Mouse (Mus musculus): Measurements from ENCODE around the gene Slc39a3. TPM values are rescaled to one million over a fixed set of nuclear protein-coding genes. Genes with fewer than 3 reads are reported as not detected.

Gene Slc39a3
- polyA plus RNA-seq, 1 experiment, result 22.3 TPM

DNA sequence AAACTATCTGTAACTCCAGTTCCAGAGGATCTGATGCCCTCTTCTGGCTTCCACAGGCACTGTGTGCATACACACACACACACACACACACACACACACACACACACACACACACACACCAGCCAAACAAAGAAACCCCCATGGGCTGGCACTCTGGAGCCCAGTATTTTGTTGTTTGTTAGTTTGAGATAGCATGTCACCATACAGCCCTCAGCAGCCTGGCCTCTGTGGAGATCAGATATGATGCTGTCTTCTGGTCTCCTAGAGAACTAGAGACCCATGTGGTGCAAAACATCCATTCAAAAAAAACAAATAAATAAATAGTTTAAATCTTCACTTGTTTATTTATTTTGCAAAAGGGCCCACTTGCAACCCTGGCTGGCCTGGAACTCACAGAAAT, 9.0 kb downstream of the Slc39a3 start:
- Histone ChIP-seq H3K36me3 (ENCODE audit: control insufficient read depth, insufficient read depth, low read length) (peaks cover 12% of the 10 kb centered on the region), H3K27ac (ENCODE audit: insufficient read depth, low read length) (no peak overlapping the region), H3K4me3 (ENCODE audit: extremely low read depth, insufficient read depth, insufficient read length) (no peak overlapping the region), H3K4me1 (ENCODE audit: control insufficient read depth, insufficient read depth, insufficient read length) (no peaks in the 10 kb centered on the region), H3K27me3 (ENCODE audit: control insufficient read depth, insufficient read depth, low read length) (peaks cover 7% of the 10 kb centered on the region)
- DNase-seq (ENCODE audit: low read depth in 1 of 2, low spot score in 2 of 2), result no peak
- TF ChIP-seq POLR2A (IDR thresholded peaks at IDR 0.05; ENCODE audit: low read depth, low read length), result no peak
- TF ChIP-seq CTCF (IDR thresholded peaks at IDR 0.05; ENCODE audit: extremely low read depth, insufficient read depth, insufficient read length, insufficient replicate concordance), result no peak

DNA sequence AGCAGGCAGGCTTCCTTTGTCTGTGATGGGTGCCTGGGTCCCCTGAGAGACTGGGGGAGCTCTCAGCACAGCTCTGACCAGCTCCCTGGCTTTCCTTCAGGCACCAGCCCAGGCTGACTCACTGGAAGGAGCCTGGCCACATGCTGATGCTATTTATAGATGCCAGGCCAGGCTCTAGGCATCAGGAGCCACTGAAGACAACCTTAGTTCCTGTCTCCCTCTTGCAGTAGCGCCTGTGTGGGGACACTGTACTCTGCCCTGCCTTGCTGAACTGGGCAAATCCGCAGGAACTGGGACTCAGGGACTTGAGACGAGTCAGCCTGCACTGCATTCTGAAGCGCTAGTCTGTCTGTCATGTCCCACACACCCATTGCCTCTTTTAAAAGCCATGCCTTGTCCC, 9.9 kb downstream of the Slc39a3 start:
- WGBS, result 55% methylated on average over 4 of the region's 4 CpGs
- Histone ChIP-seq H3K4me1 (ENCODE audit: control insufficient read depth, insufficient read depth, insufficient read length) (no peaks in the 10 kb centered on the region), H3K27ac (ENCODE audit: insufficient read depth, low read length) (no peak overlapping the region), H3K4me3 (ENCODE audit: extremely low read depth, insufficient read depth, insufficient read length) (no peak overlapping the region), H3K27me3 (ENCODE audit: control insufficient read depth, insufficient read depth, low read length) (peaks cover 12% of the 10 kb centered on the region), H3K36me3 (ENCODE audit: control insufficient read depth, insufficient read depth, low read length) (peaks cover 11% of the 10 kb centered on the region)
- TF ChIP-seq POLR2A (IDR thresholded peaks at IDR 0.05; ENCODE audit: low read depth, low read length), result no peak
- no peak for TF ChIP-seq CTCF (IDR thresholded peaks at IDR 0.05; ENCODE audit: extremely low read depth, insufficient read depth, insufficient read length, insufficient replicate concordance)
- DNase-seq (ENCODE audit: low read depth in 1 of 2, low spot score in 2 of 2), result no peak

DNA sequence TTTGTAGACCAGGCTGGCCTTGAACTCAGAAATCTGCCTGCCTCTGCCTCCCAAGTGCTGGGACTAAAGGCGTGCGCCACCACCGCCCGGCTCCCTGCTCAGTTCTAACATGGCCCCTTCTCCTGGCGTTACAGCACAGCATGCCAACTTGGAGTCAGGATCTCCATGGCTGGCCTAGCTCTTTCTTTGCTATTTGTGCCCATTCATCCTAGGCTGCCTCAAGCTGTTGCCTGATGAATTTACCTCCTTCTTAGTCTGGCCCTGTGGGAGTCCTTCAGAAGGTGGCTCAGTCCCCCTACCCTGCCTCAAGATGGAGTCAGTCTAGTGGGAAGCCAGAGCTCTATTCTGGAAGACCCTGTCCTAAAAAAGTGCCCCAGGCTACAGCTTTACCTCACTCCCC, 10.4 kb downstream of the Slc39a3 start:
- Histone ChIP-seq H3K4me3 (ENCODE audit: extremely low read depth, insufficient read depth, insufficient read length) (no peak overlapping the region), H3K4me1 (ENCODE audit: control insufficient read depth, insufficient read depth, insufficient read length) (no peaks in the 10 kb centered on the region), H3K27me3 (ENCODE audit: control insufficient read depth, insufficient read depth, low read length) (peaks cover 12% of the 10 kb centered on the region), H3K36me3 (ENCODE audit: control insufficient read depth, insufficient read depth, low read length) (peaks cover 11% of the 10 kb centered on the region), H3K27ac (ENCODE audit: insufficient read depth, low read length) (no peak overlapping the region)
- 92% methylated on average over 5 of the region's 5 CpGs for whole genome bisulfite sequencing
- DNase-seq (ENCODE audit: low read depth in 1 of 2, low spot score in 2 of 2), result no peak
- TF ChIP-seq POLR2A (IDR thresholded peaks at IDR 0.05; ENCODE audit: low read depth, low read length) (no peak), CTCF (IDR thresholded peaks at IDR 0.05; ENCODE audit: extremely low read depth, insufficient read depth, insufficient read length, insufficient replicate concordance) (no peak)

DNA sequence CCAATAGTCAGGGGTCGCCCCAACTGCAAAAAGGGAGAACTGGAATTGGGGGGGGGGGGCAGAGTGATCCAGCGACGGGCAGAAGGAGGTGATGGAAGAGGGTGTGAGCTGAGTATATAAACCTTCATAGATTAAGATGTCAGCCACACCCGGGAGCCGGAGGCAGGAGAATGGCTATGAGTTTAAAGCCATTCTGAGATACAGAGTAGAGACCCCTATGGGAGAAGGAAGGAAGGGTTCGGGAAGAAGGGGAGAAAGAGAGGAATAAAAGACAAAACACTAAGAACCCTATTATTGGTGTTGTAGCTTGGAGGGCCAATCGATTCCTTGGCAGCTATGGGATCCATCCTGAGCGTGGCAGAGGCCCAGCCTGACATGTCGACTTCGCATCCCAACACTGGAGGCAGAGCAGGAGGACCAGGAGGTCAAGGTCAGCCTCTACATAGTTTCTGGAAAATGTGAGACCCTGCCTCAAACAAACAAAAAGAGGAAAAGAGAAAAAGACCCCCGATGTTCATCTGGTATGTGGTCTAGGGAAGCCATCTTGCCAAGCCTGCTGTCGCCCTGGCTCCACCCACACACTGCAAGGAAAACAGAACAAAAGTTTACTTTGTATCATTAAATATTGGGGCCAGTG, 11.5 kb downstream of the Slc39a3 start, which contains the start of gene Diras1:
Gene Diras1, minus strand, starts transcription at position 24 of the 637 bp plus-strand sequence.
- H3K27me3 ChIP-seq (ENCODE audit: control insufficient read depth, insufficient read depth, low read length), result peaks cover 12% of the 10 kb centered on the region
- H3K36me3 ChIP-seq (ENCODE audit: control insufficient read depth, insufficient read depth, low read length), result peaks cover 3% of the 10 kb centered on the region; the same call in 1 of the 2 replicates
- H3K27ac ChIP-seq (ENCODE audit: insufficient read depth, low read length), result no peak within 1 kb of the TSS
- TF ChIP-seq CTCF (IDR thresholded peaks at IDR 0.05; ENCODE audit: extremely low read depth, insufficient read depth, insufficient read length, insufficient replicate concordance) (no peak), POLR2A (IDR thresholded peaks at IDR 0.05; ENCODE audit: low read depth, low read length) (no peak)
- DNase-seq (ENCODE audit: low read depth in 1 of 2, low spot score in 2 of 2), result no peak
- H3K4me3 ChIP-seq (ENCODE audit: extremely low read depth, insufficient read depth, insufficient read length), result no peak within 1 kb of the TSS
- 57% methylated on average over 12 of the region's 12 CpGs for WGBS
- H3K4me1 ChIP-seq (ENCODE audit: control insufficient read depth, insufficient read depth, insufficient read length), result no peaks in the 10 kb centered on the region

DNA sequence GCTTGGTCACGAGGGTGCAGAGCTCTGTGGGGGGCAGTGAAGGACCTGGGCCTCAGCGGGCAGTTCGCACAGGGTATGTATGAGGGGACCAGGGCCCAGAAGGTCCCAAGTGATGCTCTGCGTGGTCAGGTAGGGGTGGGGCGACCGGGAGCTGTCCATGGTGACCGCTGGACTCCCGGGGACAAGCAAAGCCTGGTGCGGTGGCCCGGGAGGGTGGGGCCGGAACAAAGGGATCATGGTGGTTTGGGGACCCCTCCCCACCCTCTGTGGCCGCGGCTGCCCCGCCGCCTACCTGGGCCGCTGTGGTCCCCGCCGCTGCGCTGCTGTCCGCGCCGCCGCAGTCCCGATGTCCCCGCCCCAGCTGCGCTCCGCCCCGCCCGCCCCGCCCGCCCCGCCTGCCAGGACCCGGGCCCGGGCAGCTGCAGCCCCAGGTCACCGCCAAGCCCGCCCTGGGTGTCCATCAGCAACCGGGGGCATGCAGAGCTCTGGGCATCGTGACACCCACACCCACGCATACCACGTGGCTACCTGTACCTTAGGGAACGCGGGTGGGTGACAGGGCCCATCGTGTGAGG, 12.1 kb downstream of the Slc39a3 start:
- no peaks in the 10 kb centered on the region for H3K4me1 ChIP-seq (ENCODE audit: control insufficient read depth, insufficient read depth, insufficient read length)
- DNase-seq (ENCODE audit: low read depth in 1 of 2, low spot score in 2 of 2), result no peak
- TF ChIP-seq CTCF (IDR thresholded peaks at IDR 0.05; ENCODE audit: extremely low read depth, insufficient read depth, insufficient read length, insufficient replicate concordance), result no peak
- TF ChIP-seq POLR2A (IDR thresholded peaks at IDR 0.05; ENCODE audit: low read depth, low read length), result no peak
- no peak overlapping the region for H3K27ac ChIP-seq (ENCODE audit: insufficient read depth, low read length)
- WGBS, result 4% methylated on average over 30 of the region's 43 CpGs
- H3K27me3 ChIP-seq (ENCODE audit: control insufficient read depth, insufficient read depth, low read length), result peaks cover 12% of the 10 kb centered on the region
- H3K36me3 ChIP-seq (ENCODE audit: control insufficient read depth, insufficient read depth, low read length), result peaks cover 1% of the 10 kb centered on the region; the same call in 1 of the 2 replicates
- H3K4me3 ChIP-seq (ENCODE audit: extremely low read depth, insufficient read depth, insufficient read length), result no peak overlapping the region

DNA sequence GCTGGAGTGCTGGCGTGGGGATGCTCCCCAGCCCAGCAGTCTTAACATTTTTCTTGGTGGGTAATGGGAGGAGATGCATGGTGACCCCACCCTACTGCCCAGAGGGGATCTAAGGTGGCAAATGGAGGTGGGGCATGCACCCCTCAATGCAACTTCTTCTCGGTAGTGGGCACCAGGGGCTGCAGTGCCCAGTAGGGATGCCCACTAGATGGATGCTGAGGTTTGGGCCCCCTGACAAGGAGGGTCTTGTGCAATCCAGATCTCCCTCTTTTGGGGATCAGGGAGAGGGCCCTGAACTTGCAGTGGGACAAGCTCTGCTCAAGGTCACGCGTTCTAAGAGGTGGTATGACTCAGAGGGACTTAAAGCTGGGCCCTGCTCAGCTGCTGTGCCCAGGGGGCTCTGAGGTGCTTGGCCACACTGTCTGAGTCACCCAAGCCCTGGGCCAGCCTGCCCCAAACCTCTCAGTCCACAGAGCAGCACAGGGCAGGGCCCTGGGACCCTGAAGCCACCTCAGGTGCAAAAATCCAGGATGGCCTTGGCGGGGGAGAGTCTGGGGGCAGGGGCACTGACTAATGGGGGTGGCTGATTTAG, 12.8 kb downstream of the Slc39a3 start:
- no peak for DNase-seq (ENCODE audit: low read depth in 1 of 2, low spot score in 2 of 2)
- no peak for TF ChIP-seq CTCF (IDR thresholded peaks at IDR 0.05; ENCODE audit: extremely low read depth, insufficient read depth, insufficient read length, insufficient replicate concordance)
- no peak for TF ChIP-seq POLR2A (IDR thresholded peaks at IDR 0.05; ENCODE audit: low read depth, low read length)
- no peaks in the 10 kb centered on the region for H3K36me3 ChIP-seq (ENCODE audit: control insufficient read depth, insufficient read depth, low read length)
- H3K4me1 ChIP-seq (ENCODE audit: control insufficient read depth, insufficient read depth, insufficient read length), result no peaks in the 10 kb centered on the region
- H3K27me3 ChIP-seq (ENCODE audit: control insufficient read depth, insufficient read depth, low read length), result peaks cover 12% of the 10 kb centered on the region
- H3K27ac ChIP-seq (ENCODE audit: insufficient read depth, low read length), result no peak overlapping the region
- no peak overlapping the region for H3K4me3 ChIP-seq (ENCODE audit: extremely low read depth, insufficient read depth, insufficient read length)
- 78% methylated on average over 5 of the region's 5 CpGs for WGBS

DNA sequence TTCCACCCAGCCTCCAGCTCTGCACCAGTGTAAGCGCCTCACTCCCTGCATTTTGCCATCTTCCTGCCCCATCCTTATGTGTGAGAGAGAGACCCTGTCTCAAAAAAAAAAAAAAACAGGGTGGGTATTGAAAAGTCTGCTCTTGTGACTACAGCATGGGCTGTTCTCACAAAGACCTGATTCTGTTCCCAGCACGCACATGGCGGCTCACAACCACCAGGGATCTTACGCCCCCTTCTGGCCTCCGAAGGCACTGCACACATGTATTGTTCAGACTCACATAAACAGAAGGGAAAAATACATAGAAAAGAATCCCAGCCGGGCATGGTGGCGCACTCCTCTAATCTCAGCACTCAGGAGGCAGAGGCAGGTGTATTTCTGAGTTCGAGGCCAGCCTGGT, 14.5 kb downstream of the Slc39a3 start:
- no peak for TF ChIP-seq POLR2A (IDR thresholded peaks at IDR 0.05; ENCODE audit: low read depth, low read length)
- TF ChIP-seq CTCF (IDR thresholded peaks at IDR 0.05; ENCODE audit: extremely low read depth, insufficient read depth, insufficient read length, insufficient replicate concordance), result no peak
- Histone ChIP-seq H3K4me3 (ENCODE audit: extremely low read depth, insufficient read depth, insufficient read length) (no peak overlapping the region), H3K4me1 (ENCODE audit: control insufficient read depth, insufficient read depth, insufficient read length) (no peaks in the 10 kb centered on the region), H3K27me3 (ENCODE audit: control insufficient read depth, insufficient read depth, low read length) (peaks cover 12% of the 10 kb centered on the region), H3K27ac (ENCODE audit: insufficient read depth, low read length) (no peak overlapping the region), H3K36me3 (ENCODE audit: control insufficient read depth, insufficient read depth, low read length) (no peaks in the 10 kb centered on the region)
- no peak for DNase-seq (ENCODE audit: low read depth in 1 of 2, low spot score in 2 of 2)
- whole genome bisulfite sequencing, result 70% methylated on average over 8 of the region's 8 CpGs
